Mouse (Mus musculus): ENCODE data around the gene Lrrc75a.

The Lrrc75a gene

GRCm38 (mm10) chr11:62645732-62646494, 2.4 kb downstream of the Lrrc75a start:
- no peak for DNase-seq (ENCODE audit: extremely low spot score, low read depth, low spot score)

GRCm38 (mm10) chr11:62645337-62645675, 3.0 kb downstream of the Lrrc75a start:
- no peak for DNase-seq (ENCODE audit: extremely low spot score, low read depth, low spot score)

GRCm38 (mm10) chr11:62644602-62645336, 3.6 kb downstream of the Lrrc75a start:
- DNase-seq (ENCODE audit: extremely low spot score, low read depth, low spot score) = no peak

- no peak for DNase-seq (ENCODE audit: extremely low spot score, low read depth, low spot score)
These were observed 4.5 kb downstream of the Lrrc75a start for GRCm38 (mm10) chr11:62643681-62644363.

- no peak for DNase-seq (ENCODE audit: extremely low spot score, low read depth, low spot score)
These were observed 5.2 kb downstream of the Lrrc75a start for GRCm38 (mm10) chr11:62643011-62643631.

- no peak for DNase-seq (ENCODE audit: extremely low spot score, low read depth, low spot score)
These were observed 6.1 kb downstream of the Lrrc75a start for GRCm38 (mm10) chr11:62642023-62642844.

- DNase-seq (ENCODE audit: extremely low spot score, low read depth, low spot score) = no peak
These were observed 7.9 kb downstream of the Lrrc75a start for GRCm38 (mm10) chr11:62640378-62640777.

- DNase-seq (ENCODE audit: extremely low spot score, low read depth, low spot score) = no peak
These were observed 9.9 kb downstream of the Lrrc75a start for GRCm38 (mm10) chr11:62638402-62638801.

- no peak for DNase-seq (ENCODE audit: extremely low spot score, low read depth, low spot score)
These were observed 10.5 kb downstream of the Lrrc75a start for GRCm38 (mm10) chr11:62637806-62638205.

- DNase-seq (ENCODE audit: extremely low spot score, low read depth, low spot score) = no peak
These were observed 10.9 kb downstream of the Lrrc75a start for GRCm38 (mm10) chr11:62637401-62637800.

GRCm38 (mm10) chr11:62636840-62637221, 11.5 kb downstream of the Lrrc75a start:
- no peak for DNase-seq (ENCODE audit: extremely low spot score, low read depth, low spot score)

- no peak for DNase-seq (ENCODE audit: extremely low spot score, low read depth, low spot score)
These were observed 12.1 kb downstream of the Lrrc75a start for GRCm38 (mm10) chr11:62636105-62636839.

- no peak for DNase-seq (ENCODE audit: extremely low spot score, low read depth, low spot score)
These were observed 12.9 kb downstream of the Lrrc75a start for GRCm38 (mm10) chr11:62635406-62635805.

GRCm38 (mm10) chr11:62631138-62631537, 17.2 kb downstream of the Lrrc75a start:
- no peak for DNase-seq (ENCODE audit: extremely low spot score, low read depth, low spot score)

GRCm38 (mm10) chr11:62630225-62630821, 18.0 kb downstream of the Lrrc75a start:
- DNase-seq (ENCODE audit: extremely low spot score, low read depth, low spot score) = no peak

- no peak for DNase-seq (ENCODE audit: extremely low spot score, low read depth, low spot score)
These were observed 18.7 kb downstream of the Lrrc75a start for GRCm38 (mm10) chr11:62629352-62630224.

GRCm38 (mm10) chr11:62624341-62625291, 23.7 kb downstream of the Lrrc75a start:
- DNase-seq (ENCODE audit: extremely low spot score, low read depth, low spot score) = no peak

Measured in hindlimb bud, embryonic 11.5 days (tissue).